Mouse (Mus musculus) ES-Bruce4 (cell line): Measurements from ENCODE around the gene Arpc1b. TPM values are rescaled to one million over a fixed set of nuclear protein-coding genes. Genes with fewer than 3 reads are reported as not detected.
"Not testable (repeated sequence)": the region's sequence is repeated elsewhere in the genome, so short reads cannot be mapped to it uniquely, and the experiment has no call there.

Experiments
- H3K27ac ChIP-seq: 2 replicates; pipeline ENCODE4 v1.5.1; 2012; ENCODE audit warnings: low read length, inconsistent platforms; ENCODE audit not compliant: insufficient read depth
- H3K27me3 ChIP-seq: 2 replicates; pipeline ENCODE4 v1.6.1; 2012; ENCODE audit warnings: mild to moderate bottlenecking, low read length, inconsistent platforms; ENCODE audit not compliant: control insufficient read depth, poor library complexity, insufficient read depth, severe bottlenecking
- H3K36me3 ChIP-seq: 2 replicates; pipeline ENCODE4 v1.6.1; 2012; ENCODE audit warnings: inconsistent platforms, mild to moderate bottlenecking, low read length, moderate library complexity; ENCODE audit not compliant: control insufficient read depth, poor library complexity, insufficient read depth, severe bottlenecking
- H3K4me1 ChIP-seq: one replicate; pipeline ENCODE4 v1.8.1; 2011; ENCODE audit warnings: low read length; ENCODE audit not compliant: control insufficient read depth, insufficient read depth
- H3K4me3 ChIP-seq: 2 replicates; pipeline ENCODE4 v1.5.1; 2011; ENCODE audit warnings: low read depth, mild to moderate bottlenecking, low read length
- H3K9ac ChIP-seq: 2 replicates; pipeline ENCODE4 v1.6.1; 2012; ENCODE audit warnings: low read depth, mild to moderate bottlenecking, inconsistent platforms; ENCODE audit not compliant: poor library complexity, severe bottlenecking
- H3K9me3 ChIP-seq: replicated peaks from 2 replicates; pipeline ENCODE4 v1.6.1; 2012; ENCODE audit warnings: mild to moderate bottlenecking, low read length, inconsistent platforms; ENCODE audit not compliant: control insufficient read depth, poor library complexity, insufficient read depth, severe bottlenecking
- CTCF ChIP-seq: IDR thresholded peaks from one replicate; pipeline ENCODE4 v1.8.1; 2011; ENCODE audit warnings: low read depth, low read length
- EP300 ChIP-seq: IDR thresholded peaks from 2 replicates; pipeline ENCODE4 v1.6.1; 2011; ENCODE audit warnings: low read depth, low read length; ENCODE audit not compliant: insufficient read depth
- POLR2A ChIP-seq: IDR thresholded peaks from one replicate; pipeline ENCODE4 v1.8.1; 2011; ENCODE audit warnings: low read length; ENCODE audit not compliant: insufficient read depth
- polyA plus RNA-seq: library from polyadenylated mRNA; stranded (reverse); fragments of >200 nt; gene quantifications from 2 replicates; pipeline ENCODE4 v1.2.4, GENCODE M21; 2011; ENCODE audit warnings: low read depth; ENCODE audit not compliant: missing spikeins, insufficient read depth, insufficient read length

Arpc1b gene
- polyA plus RNA-seq, 1 experiment, result 92.3 TPM

DNA sequence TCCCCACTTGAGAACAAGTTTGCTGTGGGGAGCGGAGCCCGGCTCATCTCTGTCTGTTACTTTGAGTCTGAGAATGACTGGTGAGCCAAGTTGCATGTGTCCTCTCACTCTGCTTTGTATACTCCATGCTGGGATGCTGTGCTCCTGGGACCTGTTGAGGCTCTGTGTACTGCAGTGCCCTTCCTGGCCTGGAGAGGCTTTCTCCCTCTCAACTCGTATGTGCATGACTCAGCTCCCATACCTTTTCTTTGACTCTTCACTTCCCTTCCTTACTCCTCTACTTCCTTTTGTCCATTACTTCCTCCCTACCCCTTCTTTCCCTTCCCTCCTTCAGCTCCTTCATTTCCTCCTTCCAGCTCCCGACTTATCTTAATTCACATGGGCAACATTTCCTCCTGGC is 17.8 kb upstream of the Arpc1b start:
- no peak overlapping the region for H3K27ac ChIP-seq
- H3K9ac ChIP-seq, result no peak overlapping the region
- H3K36me3 ChIP-seq, result peaks cover 6% of the 10 kb centered on the region; the same call in 1 of the 2 replicates
- no peak overlapping the region for H3K4me3 ChIP-seq
- no peaks in the 10 kb centered on the region for H3K9me3 ChIP-seq
- H3K27me3 ChIP-seq, result no peaks in the 10 kb centered on the region
- TF ChIP-seq EP300, result no peak
- no peak for TF ChIP-seq POLR2A
- no peaks in the 10 kb centered on the region for H3K4me1 ChIP-seq

DNA sequence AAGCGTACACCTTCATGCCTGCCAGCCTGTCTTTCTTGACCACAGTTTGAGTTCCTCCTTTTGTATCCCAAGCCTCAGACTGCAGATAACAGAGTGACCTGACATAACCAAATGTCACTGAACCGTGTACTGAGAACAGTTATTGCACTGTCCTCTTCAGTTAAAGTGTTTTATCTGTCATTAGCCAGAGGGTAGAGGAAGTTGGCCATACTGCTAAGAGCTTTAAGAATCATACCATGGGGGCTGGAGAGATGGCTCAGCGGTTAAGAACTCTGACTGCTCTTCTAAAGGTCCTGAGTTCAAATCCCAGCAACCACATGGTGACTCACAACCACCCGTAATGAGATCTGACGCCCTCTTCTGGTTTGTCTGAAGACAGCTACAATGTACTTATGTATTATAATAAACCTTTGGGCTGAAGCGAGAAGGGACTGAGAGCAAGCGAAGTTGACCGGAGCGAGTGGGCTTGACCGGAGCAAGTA is 15.6 kb upstream of the Arpc1b start:
- Histone ChIP-seq H3K36me3 (peaks cover under 1% of the 10 kb centered on the region; the same call in 1 of the 2 replicates), H3K4me3 (no peak overlapping the region), H3K9ac (no peak overlapping the region), H3K4me1 (no peaks in the 10 kb centered on the region), H3K9me3 (no peaks in the 10 kb centered on the region), H3K27me3 (no peaks in the 10 kb centered on the region), H3K27ac (no peak overlapping the region)
- TF ChIP-seq EP300, result no peak
- TF ChIP-seq CTCF, result no peak
- no peak for TF ChIP-seq POLR2A

DNA sequence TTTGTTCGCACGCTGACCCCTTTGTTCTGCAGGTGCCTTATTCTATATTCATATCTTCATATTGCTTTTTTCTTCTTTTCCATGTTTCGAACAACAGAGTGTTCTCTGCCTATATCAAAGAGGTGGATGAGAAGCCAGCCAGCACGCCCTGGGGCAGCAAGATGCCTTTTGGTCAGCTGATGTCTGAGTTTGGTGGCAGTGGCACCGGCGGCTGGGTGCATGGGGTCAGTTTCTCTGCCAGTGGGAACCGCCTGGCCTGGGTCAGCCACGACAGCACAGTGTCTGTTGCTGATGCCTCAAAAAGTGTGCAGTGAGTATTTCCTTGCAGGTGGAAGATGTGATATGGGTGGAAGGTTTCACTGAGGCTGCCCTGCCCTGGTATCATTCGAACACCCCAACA is 13.1 kb upstream of the Arpc1b start:
- peaks cover 4% of the 10 kb centered on the region; the same call in 1 of the 2 replicates for H3K36me3 ChIP-seq
- H3K27me3 ChIP-seq, result no peaks in the 10 kb centered on the region
- TF ChIP-seq EP300, result no peak
- TF ChIP-seq CTCF, result no peak
- TF ChIP-seq POLR2A, result no peak
- no peak overlapping the region for H3K4me3 ChIP-seq
- H3K9me3 ChIP-seq, result no peaks in the 10 kb centered on the region
- no peaks in the 10 kb centered on the region for H3K4me1 ChIP-seq
- H3K9ac ChIP-seq, result no peak overlapping the region
- H3K27ac ChIP-seq, result no peak overlapping the region

DNA sequence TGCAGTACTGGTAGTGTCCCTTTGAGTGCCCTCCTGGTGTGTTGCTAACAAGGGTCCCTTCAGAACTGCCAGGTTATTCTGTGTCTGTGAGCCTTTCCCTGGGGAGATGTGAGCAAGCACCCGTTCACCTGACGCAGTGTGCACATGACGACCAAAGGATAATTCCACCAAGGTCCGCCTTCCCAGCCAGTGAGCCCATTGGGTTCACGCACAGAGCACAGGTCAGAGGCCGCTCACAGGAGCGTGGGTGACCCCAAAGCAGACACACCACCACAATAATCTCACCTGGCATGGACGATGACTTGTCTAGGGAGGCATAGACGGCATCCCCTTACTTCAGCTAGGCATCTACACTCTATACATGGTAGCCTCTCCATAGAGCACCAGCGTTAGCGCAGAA is 12.6 kb upstream of the Arpc1b start:
- H3K4me1 ChIP-seq, H3K4me3 ChIP-seq, H3K36me3 ChIP-seq: not testable (repeated sequence)

DNA sequence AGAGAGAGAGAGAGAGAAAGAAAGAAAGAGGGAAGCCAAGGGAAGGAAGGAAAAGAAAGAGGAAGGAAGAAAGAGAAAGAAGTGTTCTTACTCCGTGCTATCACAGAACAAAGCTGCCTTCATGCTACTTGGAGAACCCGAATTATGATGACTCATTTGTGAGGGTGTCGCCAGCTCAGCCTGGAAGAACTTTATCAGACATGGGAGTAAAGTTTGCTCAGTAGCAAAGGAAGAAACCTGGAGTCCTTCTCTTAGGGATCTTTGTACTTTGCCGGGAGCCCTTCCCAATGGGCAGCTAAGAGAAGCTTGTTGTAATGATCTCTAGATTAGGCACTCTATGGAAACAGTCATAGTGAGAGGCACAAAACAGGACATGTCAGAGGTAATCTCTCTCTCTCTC is 11.3 kb upstream of the Arpc1b start:
- no peak for TF ChIP-seq CTCF
- TF ChIP-seq EP300, result no peak
- TF ChIP-seq POLR2A, result no peak
- Histone ChIP-seq H3K4me1 (no peaks in the 10 kb centered on the region), H3K36me3 (peaks cover 4% of the 10 kb centered on the region; the same call in 1 of the 2 replicates), H3K9me3 (no peaks in the 10 kb centered on the region), H3K4me3 (no peak overlapping the region), H3K27ac (no peak overlapping the region), H3K27me3 (no peaks in the 10 kb centered on the region), H3K9ac (no peak overlapping the region)

More for the DNA sequence above, 12.6 kb upstream of the Arpc1b start:
- not testable (repeated sequence) for H3K27ac ChIP-seq, H3K27me3 ChIP-seq, H3K9ac ChIP-seq, H3K9me3 ChIP-seq

DNA sequence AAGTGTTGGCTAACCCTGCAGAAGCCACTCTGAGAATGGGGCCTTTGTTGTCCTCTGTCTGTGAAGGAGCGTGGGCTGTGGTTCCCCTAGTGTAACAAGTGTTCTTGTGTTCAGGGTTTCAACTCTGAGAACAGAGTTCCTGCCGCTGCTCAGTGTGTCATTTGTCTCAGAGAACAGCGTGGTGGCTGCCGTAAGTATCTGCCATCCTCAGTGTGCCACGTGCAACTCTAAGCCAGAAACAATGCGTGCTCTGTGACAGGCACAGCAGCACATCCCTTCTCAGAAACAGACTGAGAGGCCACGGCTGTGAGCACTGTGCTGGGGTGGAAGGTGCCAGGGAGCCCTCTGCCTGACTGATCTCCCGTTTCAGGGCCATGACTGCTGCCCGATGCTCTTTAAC is 9.7 kb upstream of the Arpc1b start:
- no peaks in the 10 kb centered on the region for H3K9me3 ChIP-seq
- no peaks in the 10 kb centered on the region for H3K27me3 ChIP-seq
- H3K36me3 ChIP-seq, result peaks cover 4% of the 10 kb centered on the region; the same call in 1 of the 2 replicates
- TF ChIP-seq POLR2A (no peak), CTCF (no peak), EP300 (no peak)
- H3K4me3 ChIP-seq, result no peak overlapping the region
- no peak overlapping the region for H3K9ac ChIP-seq
- no peak overlapping the region for H3K27ac ChIP-seq
- H3K4me1 ChIP-seq, result no peaks in the 10 kb centered on the region
